Mouse (Mus musculus) liver, embryonic 15.5 days (tissue): ENCODE results near the gene Nsun4. TPM values are rescaled to one million over a fixed set of nuclear protein-coding genes. Genes with fewer than 3 reads are reported as not detected.

Experiments
- ATAC-seq: fragments of 200-750 bp; cut with Nextera tagmentation; 2 replicates; pipeline ENCODE4 v1.8.0; 2017; ENCODE audit warnings: moderate number of reproducible peaks, mild to moderate bottlenecking, moderate library complexity; ENCODE audit not compliant: insufficient read depth
- H3K27ac ChIP-seq: fragments of 300-500 bp; sonication (generic); replicated peaks from 2 replicates; pipeline ENCODE4 v1.5.1; 2015; ENCODE audit warnings: mild to moderate bottlenecking, inconsistent platforms
- H3K27me3 ChIP-seq: fragments of 300-500 bp; sonication (generic); 2 replicates; pipeline ENCODE4 v1.6.1; 2015; ENCODE audit warnings: mild to moderate bottlenecking, inconsistent platforms
- H3K36me3 ChIP-seq: fragments of 300-500 bp; sonication (generic); replicated peaks from 2 replicates; pipeline ENCODE4 v1.6.1; 2015; ENCODE audit warnings: moderate library complexity, mild to moderate bottlenecking, inconsistent platforms
- H3K4me1 ChIP-seq: fragments of 300-500 bp; sonication (generic); replicated peaks from 2 replicates; pipeline ENCODE4 v1.6.1; 2015; ENCODE audit warnings: inconsistent platforms
- H3K4me2 ChIP-seq: fragments of 300-500 bp; sonication (generic); 2 replicates; pipeline ENCODE4 v1.6.1; 2015; ENCODE audit warnings: moderate library complexity, mild to moderate bottlenecking, inconsistent platforms
- H3K4me3 ChIP-seq: fragments of 300-500 bp; sonication (generic); replicated peaks from 2 replicates; pipeline ENCODE4 v1.5.1; 2015; ENCODE audit warnings: mild to moderate bottlenecking, inconsistent platforms
- H3K9ac ChIP-seq: fragments of 300-500 bp; sonication (generic); 2 replicates; pipeline ENCODE4 v1.6.1; 2015; ENCODE audit warnings: moderate library complexity, mild to moderate bottlenecking, inconsistent platforms
- H3K9me3 ChIP-seq: fragments of 300-500 bp; sonication (generic); replicated peaks from 2 replicates; pipeline ENCODE4 v1.6.1; 2016; ENCODE audit warnings: inconsistent platforms
- WGBS: fragments of 180-500 bp; shearing (Covaris S2); methylation state at CpG from one replicate; pipeline ENCODE4 v1.1.7; 2015; ENCODE audit warnings: mixed read lengths; ENCODE audit not compliant: insufficient replicate concordance; 5-methylcytosine and 5-hydroxymethylcytosine counted together
- polyA plus RNA-seq: library from polyadenylated mRNA; unstranded; fragments of >200 nt; fragmentation: Nextera tagmentation; extraction: Ambion mirVana; gene quantifications from 2 replicates; pipeline ENCODE4 v1.2.1, GENCODE M21; 2015

The Nsun4 gene
- polyA plus RNA-seq, 1 experiment from 2014 or later, result 9.8 TPM

- H3K9me3 ChIP-seq, result no peaks in the 10 kb centered on the region
- peak overlapping the region; percentile 82 for H3K4me3 ChIP-seq
- H3K4me1 ChIP-seq, result peaks cover 39% of the 10 kb centered on the region
- H3K9ac ChIP-seq, result peak overlapping the region; percentile 67
- H3K27me3 ChIP-seq, result no peaks in the 10 kb centered on the region
- no peak for ATAC-seq
- under 1% methylated on average over 8 of the region's 8 CpGs for WGBS
- H3K27ac ChIP-seq, result peak overlapping the region; percentile 95
- H3K36me3 ChIP-seq, result peaks cover 20% of the 10 kb centered on the region
- H3K4me2 ChIP-seq, result peak overlapping the region; percentile 85
These were observed 20.5 kb upstream of the Nsun4 start for GRCm38 (mm10) chr4:116074145-116074675.

GRCm38 (mm10) chr4:116073146-116073545, 19.5 kb upstream of the Nsun4 start:
- Histone ChIP-seq H3K36me3 (peaks cover 30% of the 10 kb centered on the region), H3K4me1 (peaks cover 36% of the 10 kb centered on the region), H3K27ac (no peak overlapping the region), H3K4me3 (peak overlapping the region; percentile 82), H3K9ac (no peak overlapping the region), H3K4me2 (peak overlapping the region; percentile 85), H3K9me3 (no peaks in the 10 kb centered on the region), H3K27me3 (no peaks in the 10 kb centered on the region)
- ATAC-seq, result no peak
- 38% methylated on average over 4 of the region's 4 CpGs for WGBS

GRCm38 (mm10) chr4:116070116-116070515, 16.4 kb upstream of the Nsun4 start:
- Histone ChIP-seq H3K9ac (no peak overlapping the region), H3K27ac (no peak overlapping the region), H3K9me3 (no peaks in the 10 kb centered on the region), H3K36me3 (peaks cover 59% of the 10 kb centered on the region), H3K27me3 (no peaks in the 10 kb centered on the region), H3K4me2 (no peak overlapping the region), H3K4me1 (peaks cover 21% of the 10 kb centered on the region), H3K4me3 (no peak overlapping the region)
- WGBS, result 75% methylated on average over 6 of the region's 6 CpGs
- no peak for ATAC-seq

- Histone ChIP-seq H3K27ac (no peak overlapping the region), H3K9me3 (no peaks in the 10 kb centered on the region), H3K4me3 (no peak overlapping the region), H3K4me2 (no peak overlapping the region), H3K4me1 (peaks cover 7% of the 10 kb centered on the region; the same call in 1 of the 2 replicates), H3K36me3 (peaks cover 38% of the 10 kb centered on the region), H3K27me3 (no peaks in the 10 kb centered on the region), H3K9ac (no peak overlapping the region)
- ATAC-seq, result peak; percentile 28; the same call in 1 of the 2 replicates
- 17% methylated on average over 1 of the region's 1 CpGs for WGBS
These were observed 10.2 kb upstream of the Nsun4 start for GRCm38 (mm10) chr4:116063855-116064254.

- H3K9ac ChIP-seq, result no peak overlapping the region
- H3K27ac ChIP-seq, result no peak overlapping the region
- H3K4me3 ChIP-seq, result no peak overlapping the region
- no peak overlapping the region for H3K4me2 ChIP-seq
- WGBS, result 64% methylated on average over 5 of the region's 5 CpGs
- H3K4me1 ChIP-seq, result peaks cover 10% of the 10 kb centered on the region
- no peaks in the 10 kb centered on the region for H3K9me3 ChIP-seq
- no peaks in the 10 kb centered on the region for H3K36me3 ChIP-seq
- no peaks in the 10 kb centered on the region for H3K27me3 ChIP-seq
- no peak for ATAC-seq
These were observed 5.5 kb upstream of the Nsun4 start for GRCm38 (mm10) chr4:116059012-116059726.

- H3K9me3 ChIP-seq, result no peaks in the 10 kb centered on the region
- no peak overlapping the region for H3K27ac ChIP-seq
- H3K4me3 ChIP-seq, result no peak overlapping the region
- 3% methylated on average over 1 of the region's 1 CpGs for WGBS
- no peak overlapping the region for H3K4me2 ChIP-seq
- ATAC-seq, result no peak
- no peak overlapping the region for H3K9ac ChIP-seq
- no peaks in the 10 kb centered on the region for H3K36me3 ChIP-seq
- H3K4me1 ChIP-seq, result peaks cover 16% of the 10 kb centered on the region
- no peaks in the 10 kb centered on the region for H3K27me3 ChIP-seq
These were observed 3.9 kb upstream of the Nsun4 start for GRCm38 (mm10) chr4:116057559-116057958.

- Histone ChIP-seq H3K4me2 (peak overlapping the region; percentile 95), H3K4me3 (peak overlapping the region; percentile 72), H3K9me3 (no peaks in the 10 kb centered on the region), H3K4me1 (peaks cover 29% of the 10 kb centered on the region), H3K9ac (peak overlapping the region; percentile 63), H3K36me3 (no peaks in the 10 kb centered on the region), H3K27ac (peak overlapping the region; percentile 95), H3K27me3 (no peaks in the 10 kb centered on the region)
- ATAC-seq, result peak; percentile 26; the same call in 1 of the 2 replicates
- 9% methylated on average over 22 of the region's 22 CpGs for WGBS
These were observed 966 bp downstream of the Nsun4 start for GRCm38 (mm10) chr4:116052526-116053293.

GRCm38 (mm10) chr4:116049211-116049610, 4.5 kb downstream of the Nsun4 start:
- Histone ChIP-seq H3K36me3 (0 out of 2 replicates have a peak, but pooled peaks cover 5% of the 10 kb centered on the region), H3K9me3 (no peaks in the 10 kb centered on the region), H3K27ac (no peak overlapping the region), H3K4me1 (peaks cover 24% of the 10 kb centered on the region), H3K4me2 (no peak overlapping the region), H3K4me3 (no peak overlapping the region), H3K27me3 (no peaks in the 10 kb centered on the region), H3K9ac (no peak overlapping the region)
- no peak for ATAC-seq
- WGBS, result 70% methylated on average over 3 of the region's 3 CpGs

- no peak overlapping the region for H3K27ac ChIP-seq
- 61% methylated on average over 7 of the region's 7 CpGs for WGBS
These were observed 5.4 kb downstream of the Nsun4 start for GRCm38 (mm10) chr4:116048130-116048920.

GRCm38 (mm10) chr4:116047681-116048080, 6.0 kb downstream of the Nsun4 start:
- Histone ChIP-seq H3K9me3 (no peaks in the 10 kb centered on the region), H3K27ac (no peak overlapping the region), H3K4me2 (no peak overlapping the region), H3K9ac (no peak overlapping the region), H3K27me3 (no peaks in the 10 kb centered on the region), H3K4me3 (no peak overlapping the region), H3K36me3 (0 out of 2 replicates have a peak, but pooled peaks cover 10% of the 10 kb centered on the region), H3K4me1 (peaks cover 14% of the 10 kb centered on the region)
- ATAC-seq, result no peak
- WGBS, result 75% methylated on average over 1 of the region's 1 CpGs

More at GRCm38 (mm10) chr4:116048130-116048920, 5.4 kb downstream of the Nsun4 start:
- Histone ChIP-seq H3K27me3 (no peaks in the 10 kb centered on the region), H3K9ac (no peak overlapping the region), H3K4me3 (no peak overlapping the region), H3K36me3 (0 out of 2 replicates have a peak, but pooled peaks cover 10% of the 10 kb centered on the region), H3K4me1 (peaks cover 19% of the 10 kb centered on the region), H3K4me2 (no peak overlapping the region), H3K9me3 (no peaks in the 10 kb centered on the region)
- ATAC-seq, result no peak
